Mouse (Mus musculus) heart, postnatal 0 days (tissue): ENCODE measurements around the gene Pcdh9. TPM values are rescaled to one million over a fixed set of nuclear protein-coding genes. Genes with fewer than 3 reads are reported as not detected.

ENCODE experiments used
- ATAC-seq: fragments of 200-750 bp; cut with Nextera tagmentation; 2 replicates; pipeline ENCODE4 v1.8.0; 2017; ENCODE audit warnings: low read depth, moderate number of reproducible peaks, moderate library complexity; ENCODE audit not compliant: insufficient read depth
- DNase-seq: peaks from one replicate; pipeline ENCODE4 v3.0.0-alpha.2; 2016; ENCODE audit warnings: low spot score
- H3K27ac ChIP-seq: fragments of 300-500 bp; sonication (generic); 2 replicates; pipeline ENCODE4 v1.5.1; 2014; ENCODE audit warnings: low read depth, mild to moderate bottlenecking
- H3K27me3 ChIP-seq: fragments of 300-500 bp; sonication (generic); 2 replicates; pipeline ENCODE4 v1.6.1; 2014; ENCODE audit warnings: low read length, mixed read lengths; ENCODE audit not compliant: control insufficient read depth, insufficient read depth
- H3K36me3 ChIP-seq: fragments of 300-500 bp; sonication (generic); replicated peaks from 2 replicates; pipeline ENCODE4 v1.6.1; 2014; ENCODE audit warnings: low read length, mixed read lengths; ENCODE audit not compliant: control insufficient read depth, insufficient read depth
- H3K4me1 ChIP-seq: fragments of 300-500 bp; sonication (generic); 2 replicates; pipeline ENCODE4 v1.6.1; 2014; ENCODE audit warnings: antibody characterized with exemption; ENCODE audit not compliant: control insufficient read depth, insufficient read depth
- H3K4me2 ChIP-seq: fragments of 300-500 bp; sonication (generic); 2 replicates; pipeline ENCODE4 v1.6.1; 2014; ENCODE audit warnings: low read depth, mild to moderate bottlenecking, low read length, moderate library complexity
- H3K4me3 ChIP-seq: fragments of 300-500 bp; sonication (generic); 2 replicates; pipeline ENCODE4 v1.5.1; 2014; ENCODE audit warnings: low read depth, low read length
- H3K9ac ChIP-seq: fragments of 300-500 bp; sonication (generic); replicated peaks from 2 replicates; pipeline ENCODE4 v1.6.1; 2014; ENCODE audit warnings: low read depth, low read length, mixed read lengths
- H3K9me3 ChIP-seq: fragments of 300-500 bp; sonication (generic); replicated peaks from 2 replicates; pipeline ENCODE4 v1.6.1; 2016; ENCODE audit warnings: low read length; ENCODE audit not compliant: control insufficient read depth
- CTCF ChIP-seq: IDR thresholded peaks from 2 replicates; pipeline ENCODE4 v1.5.1; 2016; ENCODE audit warnings: antibody characterized with exemption, control low read depth, low read depth
- EP300 ChIP-seq: IDR thresholded peaks from 2 replicates; pipeline ENCODE4 v1.6.1; 2016; ENCODE audit warnings: antibody characterized with exemption, low read depth
- WGBS: fragments of 180-500 bp; shearing (Covaris S2); extraction: QIAGEN DNeasy Blood & Tissue Kit; methylation state at CpG from one replicate; pipeline ENCODE4 v1.1.7; 2014; 5-methylcytosine and 5-hydroxymethylcytosine counted together
- polyA plus RNA-seq: library from polyadenylated mRNA; unstranded; fragments of >200 nt; fragmentation: Nextera tagmentation; extraction: Ambion mirVana; gene quantifications from 2 replicates; pipeline ENCODE4 v1.2.1, GENCODE M21; 2015
- total RNA-seq: library from RNA; depleted of rRNA; stranded (reverse); fragments of >200 nt; gene quantifications from 2 replicates; pipeline ENCODE4 v1.2.3, GENCODE M21; 2014; ENCODE audit warnings: low replicate concordance

The Pcdh9 gene
- total and polyA plus RNA-seq, 2 experiments from 2014 or later = 0.88 to 2.6 TPM

DNA sequence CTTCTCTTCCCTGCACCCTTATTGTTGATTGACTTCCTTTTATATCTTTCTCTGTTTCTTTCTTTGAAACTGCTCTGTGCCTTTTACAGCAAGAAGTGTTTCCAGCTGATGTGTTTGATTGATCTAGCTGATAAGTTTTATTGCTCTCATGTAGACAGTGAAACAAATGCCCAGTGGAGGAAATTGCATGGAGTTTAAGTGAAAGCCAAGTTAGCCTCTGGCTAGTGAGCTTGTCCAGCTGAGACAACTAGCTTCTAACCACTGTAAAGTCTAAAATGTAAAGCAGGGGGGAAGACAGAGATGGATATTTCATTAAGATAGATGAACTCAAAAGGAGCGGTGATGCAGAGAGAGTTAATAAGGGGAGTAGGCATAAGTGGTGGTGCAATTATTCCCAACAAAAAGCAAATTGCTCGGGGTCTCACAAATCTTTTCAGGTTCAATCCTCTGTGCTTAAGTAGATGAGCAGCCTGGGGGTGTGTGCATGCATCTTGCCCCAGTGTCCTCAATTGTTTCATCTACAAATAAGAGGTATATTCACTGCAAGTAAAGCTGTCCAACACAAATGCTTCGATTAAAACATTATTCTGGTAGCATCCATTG lies 47.7 kb downstream of the Pcdh9 start:
- DNase-seq (no peak), ATAC-seq (no peak)
- 71% methylated on average over 3 of the region's 3 CpGs for WGBS
- Histone ChIP-seq H3K4me3 (no peak overlapping the region), H3K4me1 (no peaks in the 10 kb centered on the region), H3K27me3 (no peaks in the 10 kb centered on the region), H3K9ac (no peak overlapping the region), H3K36me3 (no peaks in the 10 kb centered on the region), H3K4me2 (no peak overlapping the region), H3K27ac (no peak overlapping the region), H3K9me3 (no peaks in the 10 kb centered on the region)
- no peak for TF ChIP-seq CTCF
- no peak for TF ChIP-seq EP300

DNA sequence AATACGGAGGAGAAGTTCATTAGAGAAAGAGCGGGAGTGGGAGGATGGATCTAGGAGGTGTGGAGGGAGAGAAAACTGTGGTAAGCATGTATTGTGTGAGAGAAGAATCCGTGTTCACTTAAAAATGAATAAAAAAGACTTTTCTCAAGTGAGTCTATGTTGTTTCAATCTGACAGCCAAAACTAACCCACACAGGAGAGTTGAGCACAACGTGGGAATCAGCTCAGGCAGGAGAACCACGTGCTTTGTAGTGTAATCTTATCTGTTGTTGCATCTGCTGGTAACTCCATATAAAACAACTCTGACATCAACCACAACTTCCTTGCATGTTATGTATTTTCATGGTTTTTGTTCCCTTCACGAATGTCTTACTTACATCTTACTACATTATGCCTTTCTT lies 58.0 kb downstream of the Pcdh9 start:
- no peak overlapping the region for H3K27ac ChIP-seq
- ATAC-seq (no peak), DNase-seq (no peak)
- WGBS = 75% methylated on average over 6 of the region's 6 CpGs
- H3K4me1 ChIP-seq = no peaks in the 10 kb centered on the region
- no peak overlapping the region for H3K4me2 ChIP-seq
- TF ChIP-seq EP300 (no peak), CTCF (no peak)
- H3K9me3 ChIP-seq = no peaks in the 10 kb centered on the region
- no peaks in the 10 kb centered on the region for H3K36me3 ChIP-seq
- H3K9ac ChIP-seq = no peak overlapping the region
- H3K4me3 ChIP-seq = no peak overlapping the region
- H3K27me3 ChIP-seq = no peaks in the 10 kb centered on the region

DNA sequence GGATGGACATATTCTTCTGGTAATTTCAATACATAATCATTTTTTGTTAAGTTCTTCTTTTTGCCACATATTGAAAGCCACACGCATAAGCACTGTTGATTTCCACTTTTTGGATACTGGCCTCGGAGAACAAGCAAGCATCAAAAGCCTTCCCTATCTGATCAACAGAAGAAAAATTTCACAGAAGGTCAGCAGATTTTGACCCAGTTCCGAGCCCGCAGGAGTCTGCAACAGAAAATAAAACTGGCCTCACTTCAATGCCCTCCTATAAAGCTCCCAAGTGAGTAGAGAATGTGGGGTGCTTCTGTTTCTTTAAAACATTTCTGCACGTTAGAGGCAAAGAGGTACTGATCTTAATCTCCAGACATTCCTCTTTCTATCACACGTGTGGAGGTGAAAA lies 63.3 kb downstream of the Pcdh9 start:
- Histone ChIP-seq H3K4me3 (no peak overlapping the region), H3K4me2 (no peak overlapping the region), H3K9ac (no peak overlapping the region), H3K4me1 (no peaks in the 10 kb centered on the region), H3K9me3 (no peaks in the 10 kb centered on the region), H3K27me3 (no peaks in the 10 kb centered on the region), H3K36me3 (no peaks in the 10 kb centered on the region), H3K27ac (no peak overlapping the region)
- no peak for DNase-seq
- WGBS = 54% methylated on average over 6 of the region's 6 CpGs
- TF ChIP-seq CTCF = no peak
- no peak for TF ChIP-seq EP300
- no peak for ATAC-seq

DNA sequence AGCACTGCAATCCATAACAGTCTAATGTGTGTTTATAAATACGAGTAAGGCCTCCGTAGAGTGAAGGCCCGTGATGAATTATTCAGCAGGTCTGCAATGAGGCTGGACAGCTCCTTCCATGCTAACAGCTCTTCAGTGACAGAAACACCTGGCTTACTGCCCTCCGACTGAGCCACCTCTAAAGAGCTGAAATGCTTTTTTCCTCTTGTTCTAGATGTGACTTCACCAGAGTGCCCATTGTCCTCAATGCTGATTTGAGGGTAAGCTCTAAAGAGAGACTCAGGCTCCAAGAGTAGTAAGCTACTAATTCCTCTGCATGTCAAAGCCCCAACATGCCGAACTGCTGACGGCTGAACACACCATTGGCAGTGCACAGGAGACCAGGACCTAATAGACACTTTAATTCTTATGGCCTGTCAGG lies 64.4 kb downstream of the Pcdh9 start:
- Histone ChIP-seq H3K4me1 (no peaks in the 10 kb centered on the region), H3K36me3 (no peaks in the 10 kb centered on the region), H3K9me3 (no peaks in the 10 kb centered on the region), H3K9ac (no peak overlapping the region), H3K4me2 (no peak overlapping the region), H3K27ac (no peak overlapping the region), H3K4me3 (no peak overlapping the region), H3K27me3 (no peaks in the 10 kb centered on the region)
- ATAC-seq (no peak), DNase-seq (no peak)
- no peak for TF ChIP-seq CTCF
- no peak for TF ChIP-seq EP300
- 66% methylated on average over 6 of the region's 6 CpGs for WGBS

DNA sequence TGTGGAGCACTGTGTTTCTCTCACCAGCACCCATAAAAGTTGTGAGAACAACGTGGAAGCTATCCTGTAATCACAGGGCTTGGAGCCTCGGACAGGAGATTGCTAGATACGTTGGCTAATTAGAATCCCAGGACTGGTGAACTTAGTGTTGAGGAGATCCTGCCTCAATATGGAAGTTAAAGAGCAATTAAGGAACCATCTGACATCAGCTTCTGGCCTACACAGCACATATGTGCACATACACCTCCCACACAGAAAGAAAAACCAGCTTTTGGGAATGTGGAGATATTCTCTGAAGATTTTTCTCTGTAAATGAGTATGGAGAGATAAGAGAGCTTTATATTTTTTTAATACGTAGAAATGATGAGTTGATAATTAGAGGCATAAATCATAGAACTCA lies 71.6 kb downstream of the Pcdh9 start:
- TF ChIP-seq EP300 = no peak
- TF ChIP-seq CTCF = no peak
- WGBS = 68% methylated on average over 4 of the region's 4 CpGs
- DNase-seq = no peak

DNA sequence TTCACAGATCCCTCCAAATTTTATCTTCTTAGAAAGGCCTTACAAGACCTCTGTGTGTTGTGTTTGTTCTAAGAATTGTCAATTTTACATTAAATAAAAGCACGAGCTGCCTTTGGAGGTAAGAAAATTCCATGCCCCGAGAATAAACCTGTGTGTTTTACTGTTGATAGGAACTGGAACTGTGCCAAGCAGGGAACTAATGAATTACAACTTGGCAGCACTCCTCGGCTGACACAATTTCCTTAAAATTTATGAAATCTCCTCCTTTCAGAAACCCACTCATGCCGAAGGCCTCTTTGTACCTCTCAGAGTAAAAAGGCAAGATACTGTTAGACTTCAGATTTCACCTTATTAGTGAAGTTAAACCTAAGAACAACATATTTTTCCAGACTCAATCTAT lies 72.9 kb downstream of the Pcdh9 start:
- no peak for DNase-seq
- Histone ChIP-seq H3K36me3 (no peaks in the 10 kb centered on the region), H3K9ac (no peak overlapping the region), H3K27me3 (no peaks in the 10 kb centered on the region), H3K4me1 (no peaks in the 10 kb centered on the region), H3K27ac (no peak overlapping the region), H3K9me3 (no peaks in the 10 kb centered on the region), H3K4me3 (no peak overlapping the region), H3K4me2 (no peak overlapping the region)
- 25% methylated on average over 4 of the region's 4 CpGs for WGBS
- no peak for ATAC-seq
- TF ChIP-seq CTCF (no peak), EP300 (no peak)

More for the DNA sequence above, 71.6 kb downstream of the Pcdh9 start:
- no peaks in the 10 kb centered on the region for H3K4me1 ChIP-seq
- no peak overlapping the region for H3K4me2 ChIP-seq
- no peaks in the 10 kb centered on the region for H3K36me3 ChIP-seq
- H3K9me3 ChIP-seq = no peaks in the 10 kb centered on the region
- no peak overlapping the region for H3K4me3 ChIP-seq
- no peak overlapping the region for H3K27ac ChIP-seq
- no peak for ATAC-seq
- no peaks in the 10 kb centered on the region for H3K27me3 ChIP-seq
- H3K9ac ChIP-seq = no peak overlapping the region
